Mouse (Mus musculus) G1E-ER4 (cell line): ENCODE results near the gene Polr2c. TPM values are rescaled to one million over a fixed set of nuclear protein-coding genes. Genes with fewer than 3 reads are reported as not detected.

ENCODE experiments used
- GATA1 ChIP-seq: IDR thresholded peaks from one replicate; pipeline ENCODE4 v1.8.0; 2012; ENCODE audit warnings: low read length, inconsistent platforms
- polyA plus RNA-seq: library from polyadenylated mRNA; stranded (reverse); fragments of >175 nt; gene quantifications from 2 replicates; pipeline ENCODE4 v1.2.3, GENCODE M21; 2012

Gene Polr2c
- polyA plus RNA-seq, 1 experiment: 30.8 TPM

- no peak for TF ChIP-seq GATA1
Observed at GRCm38 (mm10) chr8:94871108-94871894, 14.1 kb downstream of the Polr2c start.

GRCm38 (mm10) chr8:94872156-94872555, 14.9 kb downstream of the Polr2c start:
- no peak for TF ChIP-seq GATA1

- no peak for TF ChIP-seq GATA1
Observed at GRCm38 (mm10) chr8:94872576-94872975, 15.3 kb downstream of the Polr2c start.

- no peak for TF ChIP-seq GATA1
Observed at GRCm38 (mm10) chr8:94874358-94874757, 17.1 kb downstream of the Polr2c start.

GRCm38 (mm10) chr8:94875096-94875870, 18.0 kb downstream of the Polr2c start:
- TF ChIP-seq GATA1: no peak

- TF ChIP-seq GATA1: no peak
Observed at GRCm38 (mm10) chr8:94875871-94876150, 18.6 kb downstream of the Polr2c start.

- no peak for TF ChIP-seq GATA1
Observed at GRCm38 (mm10) chr8:94876197-94876730, 19.0 kb downstream of the Polr2c start, which contains the start of gene Dok4. Gene Dok4, minus strand, starts transcription at chr8:94876330.

GRCm38 (mm10) chr8:94876820-94877219, 19.6 kb downstream of the Polr2c start:
- TF ChIP-seq GATA1: no peak

GRCm38 (mm10) chr8:94880742-94881141, 23.5 kb downstream of the Polr2c start:
- no peak for TF ChIP-seq GATA1

GRCm38 (mm10) chr8:94888383-94889036, 31.3 kb downstream of the Polr2c start:
- TF ChIP-seq GATA1: no peak

- no peak for TF ChIP-seq GATA1
Observed at GRCm38 (mm10) chr8:94892917-94893316, 35.7 kb downstream of the Polr2c start.

GRCm38 (mm10) chr8:94899262-94899661, 42.0 kb downstream of the Polr2c start:
- TF ChIP-seq GATA1: no peak

GRCm38 (mm10) chr8:94900617-94901016, 43.4 kb downstream of the Polr2c start:
- no peak for TF ChIP-seq GATA1

- TF ChIP-seq GATA1: no peak
Observed at GRCm38 (mm10) chr8:94901031-94901430, 43.8 kb downstream of the Polr2c start.

GRCm38 (mm10) chr8:94903709-94904108, 46.5 kb downstream of the Polr2c start:
- no peak for TF ChIP-seq GATA1
